Mouse (Mus musculus) embryonic facial prominence, embryonic 14.5 days (tissue): ENCODE measurements around the gene Hus1. TPM values are rescaled to one million over a fixed set of nuclear protein-coding genes. Genes with fewer than 3 reads are reported as not detected.

Experiments used
- ATAC-seq: fragments of 200-750 bp; cut with Nextera tagmentation; 2 replicates; pipeline ENCODE4 v1.8.0; 2017; ENCODE audit warnings: low read depth, moderate number of reproducible peaks, moderate TSS enrichment
- DNase-seq: peaks from one replicate; pipeline ENCODE4 v3.0.0-alpha.2; 2015; ENCODE audit warnings: low spot score
- H3K27ac ChIP-seq: fragments of 300-500 bp; sonication (generic); replicated peaks from 2 replicates; pipeline ENCODE4 v1.5.1; 2014; ENCODE audit warnings: low read depth, mild to moderate bottlenecking, low read length, moderate library complexity
- H3K27me3 ChIP-seq: fragments of 300-500 bp; sonication (generic); replicated peaks from 2 replicates; pipeline ENCODE4 v1.6.1; 2014; ENCODE audit warnings: low read length; ENCODE audit not compliant: control insufficient read depth, insufficient read depth
- H3K36me3 ChIP-seq: fragments of 300-500 bp; sonication (generic); 2 replicates; pipeline ENCODE4 v1.6.1; 2014; ENCODE audit warnings: low read length, mixed read lengths; ENCODE audit not compliant: control insufficient read depth, insufficient read depth
- H3K4me1 ChIP-seq: fragments of 300-500 bp; sonication (generic); 2 replicates; pipeline ENCODE4 v1.6.1; 2014; ENCODE audit warnings: antibody characterized with exemption, low read length; ENCODE audit not compliant: control insufficient read depth, insufficient read depth
- H3K4me2 ChIP-seq: fragments of 300-500 bp; sonication (generic); 2 replicates; pipeline ENCODE4 v1.6.1; 2014; ENCODE audit warnings: low read depth, mild to moderate bottlenecking, low read length, moderate library complexity, mixed read lengths
- H3K4me3 ChIP-seq: fragments of 300-500 bp; sonication (generic); 2 replicates; pipeline ENCODE4 v1.5.1; 2014; ENCODE audit warnings: low read depth, mild to moderate bottlenecking, low read length
- H3K9ac ChIP-seq: fragments of 300-500 bp; sonication (generic); 2 replicates; pipeline ENCODE4 v1.6.1; 2014; ENCODE audit warnings: low read depth, mild to moderate bottlenecking, low read length, moderate library complexity, mixed read lengths
- H3K9me3 ChIP-seq: fragments of 300-500 bp; sonication (generic); 2 replicates; pipeline ENCODE4 v1.6.1; 2016; ENCODE audit warnings: low read length; ENCODE audit not compliant: control insufficient read depth
- WGBS: fragments of 180-500 bp; shearing (Covaris S2); extraction: QIAGEN DNeasy Blood & Tissue Kit; methylation state at CpG from one replicate; pipeline ENCODE4 v1.1.7; 2014; 5-methylcytosine and 5-hydroxymethylcytosine counted together
- polyA plus RNA-seq: library from polyadenylated mRNA; unstranded; fragments of >200 nt; fragmentation: Nextera tagmentation; extraction: Ambion mirVana; gene quantifications from 2 replicates; pipeline ENCODE4 v1.2.1, GENCODE M21; 2014

Hus1 gene
- 11.8 and 13.5 TPM in 2 replicates for polyA plus RNA-seq

DNA sequence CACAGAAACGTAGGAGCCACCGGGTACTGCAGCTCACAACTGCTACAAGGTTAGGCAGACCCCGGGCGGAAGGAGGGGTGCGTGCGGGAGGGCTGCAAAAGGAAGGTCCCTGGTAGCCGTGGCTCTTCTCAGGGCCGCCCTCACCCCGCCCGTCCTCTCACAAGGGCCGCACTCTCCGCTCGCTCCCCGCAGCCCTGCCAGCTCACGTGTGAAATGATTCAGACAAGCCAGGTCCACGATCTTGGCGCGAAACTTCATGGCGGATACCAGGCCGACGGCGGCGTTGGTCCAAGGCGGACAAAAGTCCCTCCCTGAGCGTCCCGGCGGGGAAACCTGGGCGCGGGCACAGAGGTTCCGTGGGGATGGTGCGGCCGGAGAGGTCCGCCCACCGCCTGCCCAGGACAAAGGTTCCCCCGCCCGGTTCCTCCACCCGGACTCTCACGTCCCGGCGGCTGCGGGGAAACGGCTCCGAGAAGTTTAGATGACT lies at the start of gene Hus1:
Gene Hus1 (minus strand): TSS at position 339 of the 487 bp plus-strand sequence.
- Histone ChIP-seq H3K36me3 (peaks cover 19% of the 10 kb centered on the region; the same call in 1 of the 2 replicates), H3K9me3 (no peaks in the 10 kb centered on the region), H3K4me2 (peak within 1 kb of the TSS; percentile 85), H3K27ac (peak within 1 kb of the TSS; percentile 93), H3K27me3 (no peaks in the 10 kb centered on the region), H3K4me1 (peaks cover 8% of the 10 kb centered on the region), H3K9ac (peak within 1 kb of the TSS; percentile 89), H3K4me3 (peak within 1 kb of the TSS; percentile 73)
- peak; percentile 91 for DNase-seq
- 0% methylated on average over 43 of the region's 43 CpGs for WGBS
- peak; percentile 95 for ATAC-seq

DNA sequence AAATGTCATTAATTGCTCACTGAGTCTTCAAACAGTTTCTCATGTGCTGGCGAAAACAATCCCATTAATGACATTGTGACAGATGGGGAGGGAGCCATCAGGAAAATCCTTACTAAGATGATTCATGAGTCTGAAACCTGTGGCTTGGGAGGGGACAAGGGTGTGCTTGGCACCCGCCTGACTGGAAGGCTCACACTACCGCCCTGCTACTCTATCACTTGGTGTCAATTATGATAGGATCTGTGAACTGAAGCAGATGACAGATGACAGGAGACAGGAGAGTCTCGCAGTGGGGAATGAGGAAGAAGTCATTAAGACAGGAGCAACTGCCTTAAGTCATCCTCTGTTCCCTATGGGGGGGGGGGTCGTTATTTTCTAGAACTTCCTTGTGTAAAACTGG lies 49.5 kb upstream of the Hus1 start:
- H3K9me3 ChIP-seq: no peaks in the 10 kb centered on the region
- no peak overlapping the region for H3K9ac ChIP-seq
- H3K4me2 ChIP-seq: no peak overlapping the region
- H3K4me1 ChIP-seq: no peaks in the 10 kb centered on the region
- DNase-seq (no peak), ATAC-seq (no peak)
- H3K4me3 ChIP-seq: no peak overlapping the region
- no peak overlapping the region for H3K27ac ChIP-seq
- 53% methylated on average over 5 of the region's 5 CpGs for WGBS
- no peaks in the 10 kb centered on the region for H3K36me3 ChIP-seq
- H3K27me3 ChIP-seq: no peaks in the 10 kb centered on the region

DNA sequence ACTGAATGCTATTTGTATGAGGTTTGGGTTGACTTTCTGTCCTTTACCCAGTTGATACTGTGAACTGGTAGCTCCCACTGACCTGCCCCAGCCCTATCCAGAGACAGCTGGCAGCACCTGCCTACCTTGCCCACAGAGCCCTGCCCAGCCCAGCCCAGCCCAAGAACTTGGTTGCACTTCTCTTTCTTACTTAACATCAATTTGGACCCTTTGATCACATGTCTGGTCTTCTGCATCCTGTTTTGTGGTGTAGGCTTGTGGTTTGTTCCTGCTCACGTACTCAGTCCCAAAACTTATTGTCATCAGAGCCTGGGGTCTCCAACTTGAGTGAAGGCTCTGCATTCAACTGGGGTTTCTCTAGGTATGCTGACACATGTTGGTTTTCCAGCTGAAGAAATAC lies 49.0 kb upstream of the Hus1 start:
- H3K4me3 ChIP-seq: no peak overlapping the region
- no peak for DNase-seq
- no peak overlapping the region for H3K4me2 ChIP-seq
- no peaks in the 10 kb centered on the region for H3K4me1 ChIP-seq
- no peaks in the 10 kb centered on the region for H3K36me3 ChIP-seq
- WGBS: 48% methylated on average over 1 of the region's 1 CpGs
- no peak overlapping the region for H3K9ac ChIP-seq
- H3K27ac ChIP-seq: no peak overlapping the region
- H3K9me3 ChIP-seq: no peaks in the 10 kb centered on the region
- no peak for ATAC-seq
- H3K27me3 ChIP-seq: no peaks in the 10 kb centered on the region

DNA sequence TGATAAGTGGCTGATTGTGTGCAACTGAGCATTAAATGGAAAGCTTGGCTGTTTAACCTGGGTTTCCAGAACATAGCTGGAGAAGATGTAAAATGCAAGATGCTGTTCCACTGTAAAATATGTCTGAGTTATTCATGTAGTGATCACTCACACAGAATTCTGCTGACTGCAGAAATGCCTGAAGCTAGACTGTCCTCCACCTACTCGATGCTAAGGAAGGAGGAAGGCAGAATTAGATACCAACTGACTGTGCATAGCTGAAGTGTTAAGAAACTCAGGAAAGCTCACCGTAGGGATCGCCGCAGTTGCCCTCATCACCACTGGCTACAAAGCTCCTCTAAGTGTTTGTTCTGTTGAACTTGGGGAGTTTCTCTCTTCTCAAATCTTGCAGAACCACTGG lies 46.7 kb upstream of the Hus1 start:
- H3K36me3 ChIP-seq: no peaks in the 10 kb centered on the region
- no peak overlapping the region for H3K9ac ChIP-seq
- no peak overlapping the region for H3K4me2 ChIP-seq
- no peak for ATAC-seq
- no peaks in the 10 kb centered on the region for H3K4me1 ChIP-seq
- DNase-seq: no peak
- H3K27me3 ChIP-seq: no peaks in the 10 kb centered on the region
- H3K27ac ChIP-seq: no peak overlapping the region
- no peaks in the 10 kb centered on the region for H3K9me3 ChIP-seq
- H3K4me3 ChIP-seq: no peak overlapping the region
- 87% methylated on average over 4 of the region's 4 CpGs for WGBS

DNA sequence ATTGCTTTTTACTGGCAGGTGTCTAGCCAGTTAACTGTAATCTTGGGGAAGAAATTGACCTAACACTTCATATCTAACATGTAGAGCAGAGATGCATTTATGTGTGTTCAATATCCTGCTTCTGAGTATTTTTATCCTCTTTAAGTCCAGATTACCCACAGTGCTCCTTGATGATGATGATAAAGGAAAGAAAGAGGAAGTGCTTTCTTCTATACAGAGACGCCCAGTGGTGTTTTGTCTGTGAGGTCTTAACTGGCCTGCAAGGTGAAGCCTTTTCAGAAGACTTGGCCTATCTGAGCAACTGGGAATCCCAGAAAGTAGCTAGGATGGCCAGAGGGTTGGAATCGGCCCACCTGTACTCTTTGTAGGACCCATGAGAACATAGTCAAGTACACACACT lies 45.9 kb upstream of the Hus1 start:
- Histone ChIP-seq H3K4me1 (no peaks in the 10 kb centered on the region), H3K36me3 (no peaks in the 10 kb centered on the region), H3K27me3 (no peaks in the 10 kb centered on the region), H3K9ac (no peak overlapping the region), H3K4me3 (no peak overlapping the region), H3K27ac (no peak overlapping the region), H3K9me3 (no peaks in the 10 kb centered on the region), H3K4me2 (no peak overlapping the region)
- WGBS: 73% methylated on average over 2 of the region's 2 CpGs
- ATAC-seq (no peak), DNase-seq (no peak)

DNA sequence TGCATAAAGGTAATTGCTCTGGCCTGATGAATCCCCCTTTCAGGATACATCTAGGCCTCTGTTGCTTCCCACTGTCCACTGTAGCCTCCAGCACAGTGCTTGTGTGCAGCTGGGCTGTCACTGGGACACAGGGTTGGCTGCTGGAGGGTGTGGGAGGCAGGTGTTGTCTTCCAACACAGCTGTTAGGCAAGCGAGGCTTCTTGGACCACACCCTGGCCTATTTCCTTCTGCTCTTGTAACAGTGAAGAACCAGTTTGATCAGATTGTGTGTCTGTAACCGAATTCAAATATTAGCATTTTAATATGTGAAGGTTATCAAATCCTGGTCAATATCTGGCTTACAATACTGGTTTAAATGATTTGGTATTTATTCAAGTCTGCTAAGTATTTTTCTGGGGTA lies 40.9 kb upstream of the Hus1 start:
- no peak for DNase-seq
- no peak for ATAC-seq
- H3K4me2 ChIP-seq: no peak overlapping the region
- 76% methylated on average over 2 of the region's 2 CpGs for WGBS
- H3K36me3 ChIP-seq: no peaks in the 10 kb centered on the region
- no peak overlapping the region for H3K4me3 ChIP-seq
- no peak overlapping the region for H3K9ac ChIP-seq
- H3K9me3 ChIP-seq: no peaks in the 10 kb centered on the region
- H3K27ac ChIP-seq: no peak overlapping the region
- peaks cover 7% of the 10 kb centered on the region; the same call in 1 of the 2 replicates for H3K4me1 ChIP-seq
- peaks cover 23% of the 10 kb centered on the region for H3K27me3 ChIP-seq

DNA sequence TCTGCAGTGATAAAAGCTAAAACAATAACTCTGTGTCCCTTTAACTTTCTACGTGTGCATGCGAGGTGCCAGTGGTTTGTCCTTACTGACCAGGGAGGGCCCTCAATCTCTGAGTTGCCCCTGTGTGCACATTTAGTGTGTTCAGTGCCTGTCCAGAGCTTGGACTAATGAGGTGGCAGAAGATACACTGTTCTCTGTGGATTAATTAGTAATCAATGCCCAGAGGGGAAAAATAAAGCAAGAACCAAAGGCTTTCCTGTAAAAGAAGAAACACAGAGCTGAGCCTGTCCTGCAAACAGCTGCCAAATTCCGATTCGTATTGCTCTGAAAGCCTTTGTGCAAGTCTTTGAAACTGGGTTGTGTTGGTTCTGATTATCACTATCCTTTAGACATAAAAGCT lies 39.2 kb upstream of the Hus1 start:
- Histone ChIP-seq H3K4me2 (no peak overlapping the region), H3K4me3 (no peak overlapping the region), H3K4me1 (peaks cover 7% of the 10 kb centered on the region; the same call in 1 of the 2 replicates), H3K36me3 (no peaks in the 10 kb centered on the region), H3K9ac (no peak overlapping the region), H3K9me3 (no peaks in the 10 kb centered on the region), H3K27ac (no peak overlapping the region), H3K27me3 (peaks cover 23% of the 10 kb centered on the region)
- ATAC-seq: no peak
- no peak for DNase-seq
- 86% methylated on average over 4 of the region's 4 CpGs for WGBS

DNA sequence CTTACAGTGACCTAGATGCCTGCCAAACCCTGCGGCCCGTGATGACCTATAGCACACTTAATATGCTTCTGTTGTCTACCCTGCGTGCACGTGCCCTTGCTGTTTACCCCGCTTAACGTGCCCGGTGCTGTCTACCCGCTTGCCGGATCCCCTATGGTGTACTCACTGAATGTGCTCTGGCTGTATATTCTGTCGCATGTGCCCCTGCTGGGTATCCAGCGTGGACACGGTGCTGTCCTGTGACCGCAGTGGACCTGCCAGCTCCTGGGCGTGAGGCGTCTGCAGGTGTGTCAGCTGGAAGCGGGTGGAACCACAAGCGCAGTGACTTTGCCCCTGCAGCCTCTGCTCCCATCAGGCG lies 37.7 kb upstream of the Hus1 start, which contains the start of gene Sun3:
Gene Sun3 (minus strand): TSS at position 289 of the 358 bp plus-strand sequence.
- H3K27me3 ChIP-seq: peaks cover 23% of the 10 kb centered on the region
- ATAC-seq (peak; percentile 65), DNase-seq (no peak)
- H3K4me2 ChIP-seq: peak within 1 kb of the TSS; percentile 97
- H3K27ac ChIP-seq: no peak within 1 kb of the TSS
- no peaks in the 10 kb centered on the region for H3K9me3 ChIP-seq
- peaks cover 7% of the 10 kb centered on the region; the same call in 1 of the 2 replicates for H3K4me1 ChIP-seq
- H3K4me3 ChIP-seq: peak within 1 kb of the TSS; percentile 50
- no peaks in the 10 kb centered on the region for H3K36me3 ChIP-seq
- WGBS: 0% methylated on average over 18 of the region's 18 CpGs
- peak within 1 kb of the TSS; percentile 54 for H3K9ac ChIP-seq

DNA sequence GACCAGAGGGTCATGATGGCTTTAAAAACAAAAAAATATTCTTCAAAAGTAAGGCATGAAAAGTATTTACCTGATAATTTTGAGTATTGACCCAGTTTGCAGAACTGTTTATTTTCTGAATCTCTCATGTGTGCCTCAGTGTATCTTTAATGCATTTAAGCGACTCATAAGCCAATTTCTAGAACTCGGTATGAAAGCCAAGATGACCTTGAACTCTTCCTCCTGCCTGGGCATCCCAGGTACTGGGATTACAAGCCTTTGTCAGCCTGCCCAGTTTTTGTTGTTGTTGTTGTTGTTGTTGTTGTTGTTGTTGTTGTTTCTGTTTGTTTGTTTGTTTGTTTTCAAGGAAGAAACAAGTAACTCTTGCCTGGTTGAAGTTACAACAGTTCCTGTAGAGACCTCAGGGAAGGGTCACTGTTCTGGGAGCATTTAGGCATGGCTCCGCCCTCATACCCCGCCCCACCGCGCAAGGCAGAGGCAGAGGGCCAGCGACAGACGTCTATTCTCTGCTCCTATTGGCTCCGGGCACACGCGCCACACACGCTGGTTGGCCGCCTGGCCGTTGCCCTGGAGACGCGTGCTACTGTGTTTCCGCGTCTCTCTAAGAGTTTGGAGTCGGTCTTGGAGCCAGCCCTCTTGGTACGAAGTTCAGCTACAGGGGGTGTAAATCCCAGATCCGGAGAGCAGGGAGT lies 37.2 kb upstream of the Hus1 start, which contains the start of gene Gm11992:
Gene Gm11992 (plus strand): TSS at position 584 of the 692 bp plus-strand sequence.
- WGBS: 3% methylated on average over 21 of the region's 21 CpGs
- ATAC-seq: peak; percentile 100
- Histone ChIP-seq H3K4me2 (peak within 1 kb of the TSS; percentile 97), H3K9me3 (no peaks in the 10 kb centered on the region), H3K27me3 (peaks cover 23% of the 10 kb centered on the region), H3K4me1 (peaks cover 7% of the 10 kb centered on the region; the same call in 1 of the 2 replicates), H3K9ac (peak within 1 kb of the TSS; percentile 54), H3K36me3 (no peaks in the 10 kb centered on the region), H3K4me3 (peak within 1 kb of the TSS; percentile 50), H3K27ac (no peak within 1 kb of the TSS)
- DNase-seq: peak; percentile 96
